Mouse (Mus musculus): Measurements from ENCODE around the gene Klhdc2. TPM values are rescaled to one million over a fixed set of nuclear protein-coding genes. Genes with fewer than 3 reads are reported as not detected.

Gene Klhdc2
- polyA plus RNA-seq, 1 experiment from 2014 or later: 67.7 TPM

GRCm38 (mm10) chr12:69265031-69265430 lies 31.4 kb upstream of the Klhdc2 start:
- TF ChIP-seq CTCF (IDR thresholded peaks at IDR 0.05; ENCODE audit: low read depth): no peak
- Histone ChIP-seq H3K36me3 (ENCODE audit: control insufficient read depth, insufficient read depth) (no peaks in the 10 kb centered on the region), H3K4me2 (replicated peaks; ENCODE audit: low read depth) (no peak overlapping the region), H3K9me3 (ENCODE audit: control insufficient read depth) (no peaks in the 10 kb centered on the region), H3K27ac (ENCODE audit: low read depth, low read length) (no peak overlapping the region), H3K27me3 (replicated peaks; ENCODE audit: control insufficient read depth, insufficient read depth, low read length) (no peaks in the 10 kb centered on the region), H3K4me1 (replicated peaks; ENCODE audit: control insufficient read depth, insufficient read depth, low read length) (no peaks in the 10 kb centered on the region), H3K9ac (ENCODE audit: low read depth, low read length) (no peak overlapping the region), H3K4me3 (ENCODE audit: low read depth, low read length) (no peak overlapping the region)
- no peak for ATAC-seq
- WGBS: 85% methylated on average over 3 of the region's 3 CpGs

GRCm38 (mm10) chr12:69267956-69268632 lies 28.4 kb upstream of the Klhdc2 start:
- Histone ChIP-seq H3K4me3 (ENCODE audit: low read depth, low read length) (no peak overlapping the region), H3K27ac (ENCODE audit: low read depth, low read length) (no peak overlapping the region), H3K9me3 (ENCODE audit: control insufficient read depth) (no peaks in the 10 kb centered on the region), H3K36me3 (ENCODE audit: control insufficient read depth, insufficient read depth) (no peaks in the 10 kb centered on the region), H3K9ac (ENCODE audit: low read depth, low read length) (no peak overlapping the region), H3K27me3 (replicated peaks; ENCODE audit: control insufficient read depth, insufficient read depth, low read length) (no peaks in the 10 kb centered on the region), H3K4me1 (replicated peaks; ENCODE audit: control insufficient read depth, insufficient read depth, low read length) (no peaks in the 10 kb centered on the region), H3K4me2 (replicated peaks; ENCODE audit: low read depth) (no peak overlapping the region)
- no peak for TF ChIP-seq CTCF (IDR thresholded peaks at IDR 0.05; ENCODE audit: low read depth)
- no peak for ATAC-seq
- WGBS: 75% methylated on average over 11 of the region's 11 CpGs

- Histone ChIP-seq H3K9me3 (ENCODE audit: control insufficient read depth) (no peaks in the 10 kb centered on the region), H3K9ac (ENCODE audit: low read depth, low read length) (no peak overlapping the region), H3K36me3 (ENCODE audit: control insufficient read depth, insufficient read depth) (no peaks in the 10 kb centered on the region), H3K4me3 (ENCODE audit: low read depth, low read length) (no peak overlapping the region), H3K27ac (ENCODE audit: low read depth, low read length) (no peak overlapping the region), H3K27me3 (replicated peaks; ENCODE audit: control insufficient read depth, insufficient read depth, low read length) (no peaks in the 10 kb centered on the region), H3K4me2 (replicated peaks; ENCODE audit: low read depth) (no peak overlapping the region), H3K4me1 (replicated peaks; ENCODE audit: control insufficient read depth, insufficient read depth, low read length) (no peaks in the 10 kb centered on the region)
- 84% methylated on average over 2 of the region's 2 CpGs for WGBS
- no peak for TF ChIP-seq CTCF (IDR thresholded peaks at IDR 0.05; ENCODE audit: low read depth)
- no peak for ATAC-seq
Measured at GRCm38 (mm10) chr12:69268956-69269355, 27.5 kb upstream of the Klhdc2 start.

- H3K36me3 ChIP-seq (ENCODE audit: control insufficient read depth, insufficient read depth): no peaks in the 10 kb centered on the region
- WGBS: 18% methylated on average over 1 of the region's 1 CpGs
- no peak for ATAC-seq
- no peak overlapping the region for H3K27ac ChIP-seq (ENCODE audit: low read depth, low read length)
- no peaks in the 10 kb centered on the region for H3K4me1 ChIP-seq (replicated peaks; ENCODE audit: control insufficient read depth, insufficient read depth, low read length)
- TF ChIP-seq CTCF (IDR thresholded peaks at IDR 0.05; ENCODE audit: low read depth): no peak
- H3K9me3 ChIP-seq (ENCODE audit: control insufficient read depth): no peaks in the 10 kb centered on the region
- no peak overlapping the region for H3K9ac ChIP-seq (ENCODE audit: low read depth, low read length)
- H3K4me2 ChIP-seq (replicated peaks; ENCODE audit: low read depth): no peak overlapping the region
- H3K4me3 ChIP-seq (ENCODE audit: low read depth, low read length): no peak overlapping the region
- H3K27me3 ChIP-seq (replicated peaks; ENCODE audit: control insufficient read depth, insufficient read depth, low read length): no peaks in the 10 kb centered on the region
Measured at GRCm38 (mm10) chr12:69279931-69280469, 16.5 kb upstream of the Klhdc2 start.

- no peaks in the 10 kb centered on the region for H3K9me3 ChIP-seq (ENCODE audit: control insufficient read depth)
- no peak overlapping the region for H3K4me3 ChIP-seq (ENCODE audit: low read depth, low read length)
- H3K4me1 ChIP-seq (replicated peaks; ENCODE audit: control insufficient read depth, insufficient read depth, low read length): no peaks in the 10 kb centered on the region
- 93% methylated on average over 3 of the region's 3 CpGs for WGBS
- TF ChIP-seq CTCF (IDR thresholded peaks at IDR 0.05; ENCODE audit: low read depth): no peak
- no peak overlapping the region for H3K27ac ChIP-seq (ENCODE audit: low read depth, low read length)
- no peaks in the 10 kb centered on the region for H3K36me3 ChIP-seq (ENCODE audit: control insufficient read depth, insufficient read depth)
- no peak for ATAC-seq
- H3K9ac ChIP-seq (ENCODE audit: low read depth, low read length): no peak overlapping the region
- H3K27me3 ChIP-seq (replicated peaks; ENCODE audit: control insufficient read depth, insufficient read depth, low read length): no peaks in the 10 kb centered on the region
- no peak overlapping the region for H3K4me2 ChIP-seq (replicated peaks; ENCODE audit: low read depth)
Measured at GRCm38 (mm10) chr12:69280915-69281314, 15.6 kb upstream of the Klhdc2 start.

GRCm38 (mm10) chr12:69283146-69283545 lies 13.3 kb upstream of the Klhdc2 start:
- 86% methylated on average over 7 of the region's 7 CpGs for WGBS
- TF ChIP-seq CTCF (IDR thresholded peaks at IDR 0.05; ENCODE audit: low read depth): no peak

More at GRCm38 (mm10) chr12:69283146-69283545, 13.3 kb upstream of the Klhdc2 start:
- Histone ChIP-seq H3K9me3 (ENCODE audit: control insufficient read depth) (no peaks in the 10 kb centered on the region), H3K36me3 (ENCODE audit: control insufficient read depth, insufficient read depth) (no peaks in the 10 kb centered on the region), H3K4me2 (replicated peaks; ENCODE audit: low read depth) (no peak overlapping the region), H3K4me1 (replicated peaks; ENCODE audit: control insufficient read depth, insufficient read depth, low read length) (no peaks in the 10 kb centered on the region), H3K27me3 (replicated peaks; ENCODE audit: control insufficient read depth, insufficient read depth, low read length) (no peaks in the 10 kb centered on the region), H3K27ac (ENCODE audit: low read depth, low read length) (no peak overlapping the region), H3K4me3 (ENCODE audit: low read depth, low read length) (no peak overlapping the region), H3K9ac (ENCODE audit: low read depth, low read length) (no peak overlapping the region)
- no peak for ATAC-seq
